Mouse (Mus musculus) lung, adult 2 months (tissue): Measurements from ENCODE around the gene Thop1.

Experiments
- CTCF ChIP-seq: fragments of 200-500 bp; IDR thresholded peaks from 2 replicates; pipeline ENCODE4 v1.5.1; 2011; ENCODE audit warnings: mild to moderate bottlenecking, low read length, control low read depth; ENCODE audit not compliant: insufficient read depth
- POLR2A ChIP-seq: fragments of 200-500 bp; IDR thresholded peaks from 2 replicates; pipeline ENCODE4 v1.6.1; 2011; ENCODE audit warnings: low read depth, mild to moderate bottlenecking, control low read depth, low read length, borderline replicate concordance; ENCODE audit errors: extremely low read depth

- TF ChIP-seq CTCF (no peak), POLR2A (no peak)
Measured at GRCm38 (mm10) chr10:81036251-81036650, 33.6 kb upstream of the Thop1 start.
